Mouse (Mus musculus) layer of hippocampus, postnatal 10 days (tissue): Measurements from ENCODE around the gene Nxf3. TPM values are rescaled to one million over a fixed set of nuclear protein-coding genes. Genes with fewer than 3 reads are reported as not detected.

Experiments
- DNase-seq, 2 experiments: peaks; one replicate each; pipeline ENCODE4 v3.0.0; 2021; ENCODE audit warnings: low spot score in 2 of 2
- long read RNA-seq: library from polyadenylated mRNA; stranded (forward); transcript quantifications from one replicate; pipeline ENCODE4 v2.0.0, GENCODE M21; 2023
- total RNA-seq, 2 experiments: library from RNA; stranded (reverse); gene quantifications; 2 replicates each; pipeline ENCODE4 v1.2.3; 2021

The Nxf3 gene
- under 1 TPM in 1 of 2 experiments, not detected in 1; 0.32 TPM for total RNA-seq
- long read RNA-seq: 0 reads

DNA sequence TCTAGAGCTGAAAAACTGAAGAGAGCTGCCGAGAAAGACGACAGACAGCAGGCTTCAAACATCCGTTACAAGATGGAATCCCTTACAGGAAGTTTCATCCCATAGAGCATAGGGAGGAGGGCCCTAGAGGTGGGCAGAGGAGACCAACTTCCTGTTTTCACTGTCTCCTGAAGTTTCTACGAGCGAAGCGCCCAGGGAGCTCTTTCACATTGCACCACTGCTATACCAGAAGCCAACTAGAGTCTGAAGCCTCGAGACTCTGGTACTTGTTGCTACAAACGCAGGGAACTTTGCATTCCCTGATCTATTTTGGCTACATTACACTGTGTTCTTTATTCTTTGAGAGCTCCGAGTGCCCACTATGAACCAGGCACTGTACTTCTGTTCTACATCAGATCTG lies at the start of gene Nxf3:
TSS of gene Nxf3 (minus strand) at position 101 of the 400 bp plus-strand sequence.
- no peak for DNase-seq

DNA sequence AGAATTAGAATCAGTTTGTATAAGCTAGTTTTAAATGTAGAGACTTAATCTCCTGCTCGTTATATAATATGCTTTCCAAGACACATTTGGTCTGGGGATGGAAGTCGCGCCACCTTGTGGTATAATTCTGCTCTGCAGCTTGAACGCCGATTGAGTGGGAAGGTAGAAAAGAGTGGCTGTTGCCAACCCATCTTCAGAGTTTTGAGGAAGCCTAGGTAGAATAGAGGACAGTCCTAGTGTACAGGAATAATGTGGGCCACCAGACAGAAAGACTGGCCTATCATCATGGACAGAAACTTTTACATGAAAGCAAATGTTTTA lies 42.6 kb upstream of the Nxf3 start:
- DNase-seq: peak; percentile 61 to 69

DNA sequence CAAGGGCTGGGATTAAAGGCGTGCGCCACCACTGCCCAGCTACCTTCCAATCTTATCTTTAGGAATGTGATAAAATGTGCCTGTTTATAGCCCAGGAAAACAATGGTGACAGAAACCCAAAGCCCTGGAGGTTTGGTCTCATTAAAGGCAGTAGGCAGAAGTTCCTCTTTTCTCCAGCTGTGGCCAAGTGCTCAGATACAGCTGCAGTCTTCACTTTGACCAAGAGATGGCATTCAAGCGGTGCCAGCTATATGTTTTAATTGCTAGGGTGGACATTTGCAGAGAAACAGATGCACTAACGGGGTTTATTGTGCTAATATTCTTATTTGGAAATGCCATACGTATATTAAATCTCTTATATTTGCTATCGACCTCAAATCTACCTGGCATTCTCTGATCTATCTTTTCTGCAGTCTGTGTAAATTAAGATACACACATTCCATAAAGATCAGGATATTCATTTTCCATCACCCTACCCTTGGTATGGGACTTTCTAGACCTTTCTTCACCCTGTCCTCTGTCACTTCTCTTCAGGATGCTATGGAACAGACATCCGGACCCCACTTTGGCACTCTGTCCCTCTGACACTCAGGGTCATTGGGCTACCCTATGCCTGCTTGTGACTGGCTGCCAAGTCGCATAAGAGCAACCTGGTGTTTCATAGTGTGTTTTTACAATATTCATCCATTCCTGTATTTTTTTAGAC lies 42.1 kb upstream of the Nxf3 start:
- DNase-seq: no peak

DNA sequence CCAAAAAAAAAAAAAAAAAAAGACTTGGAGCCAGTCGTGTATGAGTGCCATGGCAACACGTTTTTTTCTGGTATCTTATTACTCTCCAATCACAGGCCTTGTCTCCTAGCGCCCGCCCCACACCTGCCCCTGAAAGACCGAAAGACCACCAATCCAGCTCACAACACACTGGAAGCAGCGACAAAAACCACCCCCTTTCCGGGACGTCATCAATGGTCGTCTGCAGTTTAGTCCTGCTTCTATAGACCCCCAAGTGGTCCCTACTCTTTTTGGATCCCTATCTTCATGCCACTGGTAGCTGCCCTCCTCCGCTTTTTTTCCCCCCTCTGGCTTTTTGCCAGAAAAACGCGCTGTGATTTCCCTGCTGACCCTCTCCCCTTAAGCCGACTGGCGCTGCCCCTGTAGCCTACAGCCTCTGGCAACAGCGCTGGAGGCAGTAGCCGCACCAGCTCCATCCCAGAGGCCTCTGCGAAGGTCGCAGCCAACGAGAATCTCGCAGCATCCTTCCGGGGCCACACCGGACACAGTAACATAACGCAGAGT lies 30.4 kb upstream of the Nxf3 start:
- DNase-seq: peak; percentile 66 to 68

DNA sequence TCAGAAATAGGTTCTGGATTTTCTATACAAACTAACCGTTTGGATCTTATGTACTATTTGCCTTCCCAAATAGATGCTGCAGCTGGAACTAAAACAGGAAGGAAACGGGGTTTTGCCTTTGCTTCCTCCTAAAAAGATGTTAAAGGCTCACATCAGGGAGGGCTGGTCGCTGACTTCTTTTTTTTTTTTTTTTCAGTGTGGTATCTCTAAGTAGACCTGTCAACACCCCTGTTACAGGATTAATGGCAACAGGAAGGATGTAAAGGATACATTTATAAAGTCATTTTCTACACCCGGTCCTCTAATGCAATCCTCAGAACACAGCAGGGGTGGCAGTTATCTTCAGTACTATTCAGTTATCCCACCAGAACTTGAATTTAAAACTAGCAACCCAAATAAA lies 30.0 kb upstream of the Nxf3 start:
- DNase-seq: no peak

DNA sequence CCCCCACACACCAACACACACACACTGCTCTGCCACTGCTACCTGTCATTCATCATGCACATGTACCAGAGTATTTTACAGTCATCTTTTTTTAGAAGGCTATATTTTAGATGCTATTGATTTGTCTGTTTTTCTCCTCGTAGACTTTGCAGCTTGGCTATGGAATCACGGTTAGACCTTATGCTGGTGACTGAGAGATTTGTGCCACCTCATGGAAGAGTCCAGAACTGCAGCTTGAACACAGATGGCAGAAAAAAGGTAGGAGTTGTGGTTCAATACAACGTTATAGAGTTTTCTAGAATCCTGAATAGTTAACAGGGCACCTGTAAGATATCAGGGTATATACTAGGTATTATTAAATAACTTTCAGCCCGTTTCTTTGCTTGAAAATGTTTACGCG lies 22.9 kb upstream of the Nxf3 start:
- DNase-seq: peak; percentile 64 to 75

DNA sequence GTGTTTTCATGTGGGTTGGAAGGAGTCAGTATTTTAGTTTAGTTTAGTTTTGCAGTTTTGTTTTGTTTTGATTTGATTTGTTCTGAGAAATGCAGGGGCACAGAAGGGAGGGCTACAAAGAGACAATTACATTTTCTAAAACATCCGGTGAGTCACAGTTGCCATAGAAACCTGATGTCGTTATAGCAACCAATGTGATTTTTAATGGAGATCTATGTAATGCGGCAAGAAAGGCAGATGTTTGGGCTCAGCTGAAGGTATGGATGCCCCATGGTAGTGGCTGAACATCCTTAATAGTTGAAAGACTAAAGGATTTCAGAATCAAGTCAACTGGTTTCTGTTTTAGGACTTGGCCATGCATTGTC lies 19.7 kb upstream of the Nxf3 start:
- DNase-seq: peak in 1 of 2 experiments; percentile 10

DNA sequence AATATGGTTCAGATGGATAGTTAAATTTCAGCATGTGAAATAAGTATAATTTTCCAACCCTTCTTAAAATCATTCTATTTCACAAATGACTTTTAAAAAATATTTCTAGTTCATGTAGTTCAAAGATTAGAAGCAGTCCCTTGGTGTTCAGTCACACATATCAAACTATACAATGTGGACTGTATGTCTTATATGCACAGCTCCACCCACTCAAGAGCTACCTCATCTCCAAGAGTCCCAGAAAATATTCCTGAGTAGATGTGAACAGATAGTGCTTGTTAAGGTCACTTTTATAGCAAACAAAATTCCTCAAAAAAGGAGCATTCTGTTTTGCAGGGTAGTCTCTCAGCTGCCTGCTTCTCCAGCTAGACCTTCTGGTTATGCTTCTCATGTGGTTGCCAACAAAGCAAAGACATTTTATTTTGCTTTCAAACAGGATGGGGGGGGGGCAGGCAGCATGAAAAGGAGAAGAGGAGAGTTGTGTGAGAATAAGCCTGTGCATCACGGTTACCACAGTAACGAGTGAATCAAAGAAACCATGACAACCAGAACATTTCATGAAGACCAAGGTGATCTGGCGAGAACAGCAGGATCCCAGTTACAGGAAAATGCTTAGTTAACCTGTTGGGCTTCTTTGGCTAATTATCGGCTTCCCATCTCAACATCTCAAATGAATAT lies 19.1 kb upstream of the Nxf3 start:
- DNase-seq: no peak

DNA sequence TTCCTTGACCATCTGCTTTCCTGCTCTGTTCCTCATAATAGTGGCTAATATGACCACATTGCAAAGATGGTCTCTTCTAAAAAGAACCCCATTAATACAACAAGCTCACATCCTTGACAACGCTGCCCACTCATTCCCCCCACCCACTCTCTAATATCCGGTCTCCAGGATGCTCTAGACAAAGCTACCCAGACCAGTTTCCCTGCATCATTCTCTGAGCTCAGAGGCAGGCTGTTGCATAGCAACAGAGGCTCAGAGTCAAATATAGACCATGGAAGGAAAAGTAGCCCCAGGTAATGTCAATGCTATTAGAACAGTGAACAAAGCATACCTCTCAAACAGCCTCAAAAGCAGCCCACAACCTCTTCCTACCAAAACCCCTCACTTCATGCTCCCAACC lies 9.4 kb upstream of the Nxf3 start:
- no peak for DNase-seq

DNA sequence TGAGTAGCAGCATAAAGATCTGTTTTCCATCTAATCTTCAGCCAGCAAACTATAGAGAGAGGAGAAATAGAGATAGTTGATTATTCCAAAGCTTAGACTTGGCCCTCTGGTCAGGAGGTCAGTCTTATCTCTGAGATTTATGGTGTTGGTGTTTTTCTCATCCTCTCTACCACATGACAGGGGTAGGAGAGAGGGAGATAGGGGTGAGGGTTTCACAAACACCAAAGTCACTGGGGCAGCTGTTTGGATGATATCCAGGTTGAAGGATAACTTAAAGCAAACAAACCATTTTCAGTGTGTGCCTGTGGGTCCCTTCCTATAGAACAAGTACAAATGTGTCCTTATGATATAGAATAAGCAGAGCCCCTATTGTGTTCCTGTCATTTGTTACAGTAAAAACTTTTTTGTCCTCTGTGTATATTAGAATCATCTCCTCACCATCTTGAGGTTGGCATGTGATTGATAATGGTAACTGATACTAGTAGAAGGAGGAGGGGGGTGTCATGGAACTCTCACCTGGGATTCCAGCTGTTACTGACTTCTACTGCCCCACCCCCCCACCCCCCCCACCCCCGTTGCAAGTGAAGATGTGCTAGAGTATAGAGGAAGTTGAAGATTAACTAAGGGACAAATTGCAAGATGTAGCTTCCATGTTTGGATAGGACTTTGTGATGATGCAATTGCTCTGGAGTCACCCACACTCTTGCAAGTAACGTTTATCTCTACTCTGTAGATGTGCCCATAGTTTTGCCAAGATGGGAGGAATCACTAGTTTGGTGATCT lies 7.6 kb upstream of the Nxf3 start:
- no peak for DNase-seq

DNA sequence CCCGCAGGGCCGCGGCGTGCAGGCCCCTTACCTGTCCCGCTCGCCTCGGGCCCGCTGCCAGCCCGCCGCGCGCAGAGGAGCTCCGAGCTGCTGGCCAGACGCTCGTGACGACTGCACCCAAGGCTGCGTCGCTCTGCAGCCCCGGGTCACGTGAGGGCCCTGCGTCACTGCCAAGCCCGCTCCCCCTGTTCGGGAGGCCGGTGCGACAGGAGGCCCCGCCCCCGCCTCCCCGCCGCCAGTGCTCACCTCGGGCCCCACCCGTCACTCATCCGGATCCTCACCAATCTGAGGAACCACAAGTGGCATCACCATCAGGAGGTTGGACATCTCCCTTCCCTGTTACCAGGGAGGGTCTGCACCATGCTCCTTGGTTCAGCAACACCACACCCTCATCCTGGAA lies 17.0 kb downstream of the Nxf3 start, which contains the start of gene Bex2:
TSS of gene Bex2 (minus strand) at position 217 of the 400 bp plus-strand sequence.
- peak; percentile 13 to 15 for DNase-seq

DNA sequence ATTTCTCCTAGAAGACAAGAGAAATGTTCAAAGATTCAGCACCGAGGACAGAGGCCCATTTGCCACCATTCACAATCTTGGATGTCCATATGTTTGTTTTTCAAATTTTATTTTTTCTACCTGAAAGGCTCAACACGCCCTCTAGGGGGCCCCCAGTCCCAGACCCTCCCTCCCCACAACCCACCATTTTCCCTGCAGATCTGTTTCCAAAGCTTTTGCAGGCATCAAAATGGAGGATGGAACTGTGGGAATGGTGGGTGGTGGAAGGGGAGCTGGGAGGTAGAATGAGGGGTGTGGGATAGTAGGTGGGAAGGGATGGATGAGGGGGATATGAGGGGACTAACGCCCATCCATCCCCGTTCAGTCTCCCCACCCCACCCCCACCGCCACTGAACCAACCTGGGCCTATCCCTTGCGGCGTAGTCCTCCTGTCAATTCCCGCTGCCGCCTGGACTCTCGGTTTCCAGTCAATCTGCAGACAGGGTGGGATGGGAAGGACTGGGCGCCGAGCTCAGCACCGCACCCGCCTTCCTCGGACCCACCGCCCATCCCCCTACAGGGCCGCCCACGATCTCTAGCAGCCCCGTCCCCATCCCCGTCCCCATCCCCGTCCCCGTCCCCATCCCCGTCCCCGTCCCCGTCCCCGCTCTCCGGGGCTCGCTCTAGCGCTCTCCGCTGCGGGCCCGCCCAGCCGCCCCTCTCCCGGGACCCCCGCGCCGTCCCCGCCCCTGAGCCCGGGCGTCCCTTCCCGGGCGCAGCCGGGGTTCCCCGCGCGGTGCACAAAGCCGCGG lies 17.7 kb downstream of the Nxf3 start:
- peak; percentile 33 to 42 for DNase-seq

DNA sequence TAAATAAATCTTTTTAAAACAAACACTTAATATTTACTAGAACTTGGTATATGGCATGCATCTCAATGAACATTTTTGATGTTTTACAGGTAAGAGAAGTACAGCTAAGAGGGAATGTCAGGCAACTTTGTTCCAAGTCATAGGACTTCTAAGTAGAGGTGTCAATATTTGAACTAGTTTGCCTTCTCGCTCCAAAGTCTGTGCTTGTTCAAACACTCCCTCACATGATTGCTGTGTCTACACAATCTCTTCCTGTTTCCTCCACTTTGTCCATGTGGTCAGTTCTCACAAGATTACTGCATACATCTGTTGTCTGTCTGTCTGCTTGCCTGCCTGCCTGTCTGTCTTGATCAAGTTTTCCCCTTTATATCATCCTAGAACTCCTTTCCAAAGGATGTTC lies 24.4 kb downstream of the Nxf3 start:
- DNase-seq: no peak

DNA sequence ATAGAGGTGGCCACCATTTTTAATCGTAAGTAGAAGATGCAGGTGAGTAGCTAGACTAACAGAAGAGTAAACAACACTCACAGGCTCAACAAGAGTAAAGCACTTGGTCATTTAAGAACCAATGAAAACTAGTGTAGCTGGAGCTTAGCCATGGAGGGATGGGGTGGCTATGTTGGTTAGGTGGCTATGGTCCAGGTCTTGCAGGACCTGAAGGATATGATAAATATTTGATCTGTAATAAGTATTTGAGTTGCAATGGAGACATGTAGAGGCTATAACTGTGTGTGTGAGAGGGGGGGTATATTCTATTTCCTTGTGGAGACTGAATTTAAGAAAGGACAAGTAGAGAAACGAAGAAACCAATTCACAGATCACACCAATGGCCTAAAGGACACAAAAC lies 33.8 kb downstream of the Nxf3 start:
- no peak for DNase-seq

DNA sequence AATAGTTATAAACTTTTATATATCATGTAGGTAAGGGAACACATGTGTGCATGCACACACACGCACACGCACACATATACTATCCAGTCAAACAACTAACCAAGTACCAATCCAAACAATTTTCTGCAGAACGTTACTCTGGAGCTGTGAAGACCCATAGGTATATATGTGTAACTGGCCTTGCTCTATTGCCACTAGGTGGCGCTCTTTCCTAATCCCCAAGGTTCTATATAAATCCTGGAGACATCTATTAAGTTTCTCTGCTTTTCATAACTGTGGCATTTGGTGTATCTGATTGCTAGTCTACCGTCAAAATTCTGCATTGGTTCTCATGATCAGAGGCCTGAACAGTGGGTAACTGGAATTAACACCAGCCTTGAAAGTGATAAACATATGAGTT lies 37.5 kb downstream of the Nxf3 start:
- DNase-seq: peak; percentile 58 to 70

DNA sequence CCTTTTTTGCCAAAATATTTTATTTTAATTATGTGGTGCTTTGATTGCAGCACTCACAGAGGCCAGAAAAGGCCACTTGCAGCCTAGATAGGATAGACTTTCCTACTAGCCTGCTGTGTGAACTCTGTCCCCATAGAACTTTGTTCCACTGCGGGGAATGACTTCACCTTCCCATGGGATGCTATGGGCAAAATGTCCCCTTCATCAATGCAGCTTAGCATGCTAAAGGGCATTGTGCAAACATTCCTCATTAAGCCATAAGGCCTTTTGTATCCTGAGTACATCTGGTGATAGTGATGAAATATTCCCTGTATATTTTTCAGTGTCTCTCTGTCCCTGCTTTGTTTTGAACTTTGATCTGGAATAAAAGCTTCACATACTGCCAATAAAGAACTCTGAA lies 41.3 kb downstream of the Nxf3 start:
- DNase-seq: no peak

DNA sequence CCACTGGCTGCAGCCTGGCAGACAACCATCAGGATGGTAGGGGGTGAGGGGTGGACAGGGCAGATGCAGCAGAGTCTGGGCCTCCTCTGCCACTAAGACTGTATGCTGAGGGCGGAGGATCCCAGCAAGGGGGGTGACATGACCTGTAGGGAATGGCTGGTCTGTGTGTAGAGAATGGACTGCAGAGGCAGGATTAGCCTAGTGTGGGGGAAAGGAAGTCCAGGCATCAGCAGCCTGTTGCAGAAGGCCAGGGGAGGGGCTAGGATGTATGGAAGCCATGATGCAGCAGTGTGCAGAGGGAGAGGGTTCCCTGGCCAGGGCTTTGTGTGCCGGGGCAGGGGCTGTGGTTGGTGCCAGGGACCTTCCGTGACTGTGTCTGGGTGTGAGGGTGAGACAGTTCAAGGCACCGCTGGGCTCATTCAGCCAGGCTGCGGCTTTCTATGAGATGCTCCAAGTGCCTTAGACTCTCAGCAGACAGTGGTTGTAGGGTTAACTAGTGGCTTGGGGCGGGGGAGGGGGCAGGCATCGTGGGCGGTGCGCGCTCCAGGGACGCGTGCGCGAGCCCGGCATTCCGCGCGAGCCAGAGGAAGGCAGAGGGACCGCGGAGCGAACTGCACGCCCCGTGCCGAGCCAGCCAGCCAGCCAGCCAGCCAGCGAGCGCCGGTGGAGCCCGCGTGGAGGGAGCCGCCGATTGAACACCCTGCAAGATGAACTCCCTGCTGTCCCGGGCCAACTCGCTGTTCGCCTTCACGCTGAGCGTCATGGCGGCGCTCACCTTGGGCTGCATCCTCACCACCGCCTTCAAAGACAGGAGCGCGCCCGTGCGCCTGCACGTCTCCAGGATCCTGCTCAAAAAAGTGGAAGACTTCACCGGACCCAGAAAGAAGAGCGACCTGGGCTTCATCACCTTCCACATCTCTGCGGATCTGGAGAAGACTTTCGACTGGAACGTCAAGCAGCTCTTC lies 52.0 kb downstream of the Nxf3 start, which contains the start of gene Arxes1:
TSS of gene Arxes1 (plus strand) at position 569 of the 965 bp plus-strand sequence.
- DNase-seq: peak; percentile 19 to 50

DNA sequence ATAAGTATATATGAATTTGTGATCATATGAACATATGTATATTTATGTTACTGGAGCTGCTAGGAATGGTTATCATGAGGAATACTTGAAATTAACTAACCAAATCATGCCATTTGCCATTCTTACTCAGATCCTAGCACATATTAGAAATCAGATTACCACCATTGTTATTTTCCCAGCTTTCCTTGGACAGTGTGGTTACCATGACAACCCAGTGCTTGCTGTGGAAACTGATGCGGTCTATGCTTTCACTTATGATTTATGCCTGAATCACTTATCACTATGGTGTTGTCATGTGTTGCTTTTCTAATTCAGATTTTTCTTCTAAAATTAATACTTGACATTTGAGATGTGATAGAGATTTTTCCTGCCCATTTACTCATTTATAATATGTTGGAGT lies 54.7 kb downstream of the Nxf3 start:
- DNase-seq: no peak
